Mouse (Mus musculus): ENCODE data around the gene Amd1.

- TF ChIP-seq CTCF (IDR thresholded peaks at IDR 0.05; ENCODE audit: borderline replicate concordance, insufficient read depth, low read depth, low read length), result no peak
- TF ChIP-seq POLR2A (IDR thresholded peaks at IDR 0.05; ENCODE audit: borderline replicate concordance, insufficient read depth, low read length), result no peak
These were observed 45.3 kb downstream of the Amd1 start for GRCm38 (mm10) chr10:40256716-40257115.

Measured in cerebellum, adult 2 months (tissue).